Mouse (Mus musculus) brain, embryonic 14.5 days (tissue): Measurements from ENCODE around the gene Gdf1.

Experiments used
- CTCF ChIP-seq: fragments of 200-500 bp; IDR thresholded peaks from 2 replicates; pipeline ENCODE4 v1.5.1; 2012; ENCODE audit warnings: inconsistent platforms, mild to moderate bottlenecking, moderate library complexity, borderline replicate concordance; ENCODE audit not compliant: insufficient read depth, insufficient read length; ENCODE audit errors: extremely low read depth
- POLR2A ChIP-seq: fragments of 200-500 bp; IDR thresholded peaks from 2 replicates; pipeline ENCODE4 v1.6.1; 2012; ENCODE audit warnings: mild to moderate bottlenecking, inconsistent platforms, borderline replicate concordance; ENCODE audit not compliant: poor library complexity, insufficient read depth, insufficient read length, severe bottlenecking; ENCODE audit errors: extremely low read depth

- TF ChIP-seq POLR2A (no peak), CTCF (no peak)
Observed at GRCm38 (mm10) chr8:70293988-70294405, 35.6 kb upstream of the Gdf1 start.
